Mouse (Mus musculus) urinary bladder, postnatal 14 days (tissue): ENCODE results near the gene Tmem269.

ENCODE experiments used
- DNase-seq: peaks from one replicate; pipeline ENCODE4 v3.0.0; 2021; ENCODE audit warnings: low spot score

Gene Tmem269

DNA sequence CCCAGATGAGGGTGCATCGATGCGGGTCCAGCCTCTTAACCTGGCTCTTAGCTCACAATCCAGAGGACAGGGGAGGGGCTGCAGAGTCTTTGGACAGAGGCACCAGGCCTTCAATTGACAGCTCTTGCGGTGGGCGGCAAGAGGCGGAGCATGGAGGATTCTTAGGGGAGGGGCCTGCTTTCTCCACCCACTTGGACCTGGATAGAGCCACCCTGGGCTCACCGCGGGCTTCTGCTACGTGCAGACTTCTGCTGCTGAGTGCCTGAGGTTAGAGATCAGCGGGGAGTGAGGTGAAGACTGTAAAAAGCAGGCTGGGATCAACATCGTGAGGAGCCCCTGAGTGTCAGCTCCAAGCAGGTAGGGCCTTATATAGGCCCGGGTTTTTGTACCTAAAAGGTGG, at the start of gene Tmem269:
Tmem269 (minus strand) TSS at position 49 of the 400 bp plus-strand sequence.
- DNase-seq, result no peak

DNA sequence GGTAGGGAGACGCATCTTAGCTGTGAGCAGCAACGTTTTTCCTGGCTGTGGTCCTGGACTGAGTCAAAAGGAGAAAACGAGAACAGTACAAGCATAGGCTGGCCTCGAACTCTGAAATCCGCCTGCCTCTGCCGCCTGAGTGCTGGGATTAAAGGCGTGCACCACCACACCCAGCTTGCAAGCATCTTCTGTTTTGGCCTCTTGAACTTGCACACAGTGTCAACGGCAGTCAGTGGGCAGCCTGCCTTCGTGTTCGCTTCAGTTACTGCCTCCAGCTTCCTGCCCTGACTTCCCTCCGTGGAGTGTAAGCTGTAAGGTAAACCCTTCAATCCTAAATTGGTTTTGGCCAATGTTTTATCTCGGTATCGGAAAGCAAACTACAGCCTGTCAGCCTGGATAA, 48.6 kb upstream of the Tmem269 start:
- no peak for DNase-seq

DNA sequence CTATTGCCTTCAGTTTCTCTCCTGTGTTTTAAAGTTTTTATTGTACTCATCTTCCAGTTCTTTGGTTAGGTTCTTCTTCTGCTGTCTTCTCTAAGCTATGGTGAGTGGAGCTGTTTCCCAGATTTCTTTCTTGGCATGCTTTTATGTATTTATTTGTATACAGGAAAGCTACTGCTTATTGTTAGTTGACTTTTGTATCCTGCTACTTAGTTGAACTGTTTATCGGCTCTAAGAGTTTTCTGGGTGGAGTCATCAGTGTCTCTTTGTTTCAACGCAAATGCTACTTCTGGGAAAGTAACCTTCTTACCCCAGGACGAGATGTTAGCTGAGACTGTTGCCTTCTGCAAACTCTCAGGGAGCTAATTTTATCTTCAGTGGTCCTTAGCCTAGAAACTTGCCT, 45.4 kb upstream of the Tmem269 start:
- DNase-seq, result no peak

DNA sequence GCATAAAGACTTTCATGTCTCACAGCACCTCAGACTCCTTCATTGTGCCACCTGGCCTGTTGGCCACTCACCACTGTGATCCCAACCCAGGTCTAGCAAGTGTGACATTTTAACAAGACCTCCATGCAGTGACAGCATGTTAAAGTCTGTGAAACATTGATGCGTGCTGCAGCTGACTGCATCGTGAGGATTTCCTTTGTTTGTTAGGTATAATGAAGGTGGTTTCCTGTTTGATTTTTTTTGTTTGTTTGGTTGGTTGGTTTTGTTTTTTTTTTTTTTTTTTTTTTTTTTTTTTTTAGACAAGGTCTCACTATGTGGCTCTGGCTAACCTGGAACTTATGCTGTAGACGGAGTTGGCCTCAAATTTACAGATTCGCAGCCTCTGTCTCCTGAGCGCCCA, 44.5 kb upstream of the Tmem269 start:
- DNase-seq, result no peak

- DNase-seq, result no peak
Observed at GRCm38 (mm10) chr4:119261087-119261713, 43.2 kb upstream of the Tmem269 start.

DNA sequence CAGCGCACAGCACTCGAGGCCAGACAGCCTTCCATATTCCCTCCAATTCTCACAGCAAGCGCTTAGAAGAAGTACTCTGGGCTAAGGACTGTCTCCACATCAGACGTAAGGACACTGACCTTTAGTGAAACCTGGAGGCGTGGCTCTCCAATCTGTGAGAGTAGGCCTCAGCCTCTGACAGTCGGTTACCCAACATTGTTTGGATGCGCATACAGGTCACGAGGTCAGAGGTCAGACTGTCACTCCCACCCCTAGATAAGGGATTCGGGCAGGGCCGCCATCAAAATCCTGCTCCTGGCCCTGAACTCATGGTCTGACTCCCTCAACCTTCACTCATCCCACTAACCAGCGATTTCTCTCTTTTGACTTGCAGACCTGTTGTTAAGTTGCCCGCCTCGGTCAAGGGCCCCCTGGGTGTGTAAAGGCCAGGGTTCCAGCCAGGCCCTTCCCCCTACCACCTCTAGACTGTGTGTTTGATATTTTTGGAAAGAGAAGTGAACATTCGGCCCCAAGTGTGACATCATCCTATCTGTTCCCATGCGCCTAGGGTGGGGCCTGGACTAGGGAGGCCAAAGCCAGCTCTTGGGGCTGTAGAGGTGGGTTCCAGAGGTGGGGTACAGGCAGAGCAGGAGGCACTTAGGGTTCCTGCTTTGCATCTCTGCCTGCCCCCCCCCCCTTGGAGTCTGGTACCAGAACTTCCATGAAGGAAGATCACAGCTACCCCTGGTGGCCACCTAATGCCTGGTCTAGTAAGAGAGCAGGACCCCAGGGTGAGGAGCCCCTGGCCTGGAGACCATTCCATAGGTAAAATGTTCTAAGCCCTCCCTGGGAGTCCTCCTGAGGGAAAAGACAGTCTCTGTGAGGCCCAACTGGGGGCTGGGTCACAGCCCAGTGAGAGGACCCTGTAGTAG, 41.6 kb upstream of the Tmem269 start:
- DNase-seq, result no peak

DNA sequence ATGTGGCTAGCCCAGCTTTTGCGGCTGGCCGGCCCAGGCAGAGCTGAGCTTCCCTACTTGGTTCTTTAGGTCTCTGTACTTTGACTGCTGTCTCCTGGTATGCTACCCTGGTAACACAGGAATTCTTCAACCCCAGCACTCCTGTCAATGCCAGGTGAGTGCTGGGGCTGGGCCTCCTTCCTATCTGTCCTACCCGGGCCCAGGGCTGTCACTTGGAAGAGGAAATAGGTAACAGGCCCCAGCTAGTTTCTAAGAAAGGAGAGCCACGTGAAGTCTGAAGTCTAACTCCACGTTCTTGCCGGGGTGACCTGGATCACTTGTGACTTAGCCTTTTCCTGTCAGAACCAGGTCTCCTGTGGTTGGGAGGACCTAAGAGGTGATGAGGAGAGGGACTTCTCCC, 39.1 kb upstream of the Tmem269 start:
- no peak for DNase-seq

DNA sequence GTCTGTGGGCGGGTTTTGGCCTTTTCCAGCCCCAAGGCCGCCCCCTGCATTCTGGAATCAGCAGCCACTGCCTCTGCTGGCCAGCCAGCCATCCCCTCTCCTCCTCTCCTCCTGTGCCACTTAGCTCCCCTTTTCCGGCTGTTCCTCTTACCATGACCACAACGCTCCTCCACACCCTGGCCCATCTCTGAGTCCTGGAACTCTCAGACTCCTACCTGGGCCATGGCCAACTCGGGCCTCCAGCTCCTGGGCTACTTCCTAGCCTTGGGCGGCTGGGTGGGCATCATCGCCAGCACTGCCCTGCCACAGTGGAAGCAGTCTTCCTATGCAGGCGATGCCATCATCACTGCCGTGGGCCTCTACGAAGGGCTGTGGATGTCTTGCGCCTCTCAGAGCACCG, 37.3 kb upstream of the Tmem269 start, which contains the start of gene Cldn19:
Cldn19 (plus strand) TSS at position 64 of the 400 bp plus-strand sequence.
- no peak for DNase-seq

GRCm38 (mm10) chr4:119254012-119254618, 36.1 kb upstream of the Tmem269 start:
- DNase-seq, result no peak

DNA sequence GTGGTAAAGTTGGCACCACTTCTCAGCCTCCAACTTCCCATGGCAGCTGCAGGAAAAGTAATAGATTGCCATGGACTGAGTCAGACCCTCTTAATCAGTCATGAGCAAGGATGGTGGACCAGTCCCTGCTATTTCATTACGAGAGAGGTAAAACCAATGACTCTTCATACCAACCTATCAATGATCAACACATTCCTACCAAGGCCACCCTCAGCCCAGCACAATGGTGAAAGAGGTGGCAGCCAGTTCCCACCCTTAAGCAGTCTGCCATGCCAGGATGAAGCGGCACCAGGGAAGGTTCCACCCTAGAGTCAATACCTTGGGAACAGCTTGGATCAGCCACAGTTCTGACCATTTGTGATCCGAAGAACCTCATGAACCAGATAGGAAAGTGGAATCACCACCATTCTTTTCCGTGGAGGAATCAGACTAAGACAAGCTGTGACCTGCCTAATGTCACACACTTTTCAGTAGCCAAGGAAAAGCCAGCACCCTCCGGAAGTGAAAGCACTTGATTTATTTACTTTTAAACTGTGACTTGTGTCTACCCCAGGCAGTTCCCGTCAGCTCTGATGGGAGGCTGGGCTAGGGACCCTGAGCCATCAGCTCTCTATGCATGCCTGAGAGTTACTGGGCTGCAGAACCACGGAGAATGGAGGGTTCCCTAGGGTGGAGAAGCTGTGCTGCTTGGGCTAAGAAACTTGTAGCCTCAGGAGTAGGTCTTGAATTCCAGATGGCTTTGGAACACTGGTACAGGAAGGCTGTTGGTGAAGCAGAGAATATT, 34.2 kb upstream of the Tmem269 start:
- DNase-seq, result no peak

DNA sequence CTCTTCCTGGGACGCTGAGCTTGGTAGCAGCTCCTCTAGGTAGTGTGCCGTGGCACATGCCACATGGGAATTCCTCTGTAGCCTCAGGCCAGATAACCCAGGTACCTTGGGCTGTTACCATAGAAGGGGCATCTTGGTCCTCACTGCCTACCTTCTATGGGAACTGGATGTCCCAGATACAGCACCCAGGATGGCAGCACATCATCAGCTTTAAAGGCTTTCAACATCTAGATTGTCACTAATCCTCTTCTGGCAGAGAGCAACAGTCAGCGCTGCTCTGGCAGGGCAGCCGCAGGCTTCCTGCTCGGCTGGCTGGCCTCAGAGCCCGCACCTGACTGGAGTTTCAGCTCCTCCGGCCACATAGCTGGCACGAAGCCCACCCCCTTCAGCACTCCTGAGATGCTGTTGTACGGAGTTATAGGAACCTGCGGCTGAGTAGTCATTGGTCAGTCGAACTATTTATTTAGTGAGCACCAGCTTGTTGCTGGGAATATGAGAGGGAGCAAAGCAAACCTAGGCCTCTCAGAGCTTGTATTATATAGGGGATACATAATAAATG, 30.5 kb upstream of the Tmem269 start:
- no peak for DNase-seq

- peak; percentile 79 for DNase-seq
Observed at GRCm38 (mm10) chr4:119247462-119248235, 29.6 kb upstream of the Tmem269 start.

- DNase-seq, result no peak
Observed at GRCm38 (mm10) chr4:119246688-119247225, 28.7 kb upstream of the Tmem269 start.

DNA sequence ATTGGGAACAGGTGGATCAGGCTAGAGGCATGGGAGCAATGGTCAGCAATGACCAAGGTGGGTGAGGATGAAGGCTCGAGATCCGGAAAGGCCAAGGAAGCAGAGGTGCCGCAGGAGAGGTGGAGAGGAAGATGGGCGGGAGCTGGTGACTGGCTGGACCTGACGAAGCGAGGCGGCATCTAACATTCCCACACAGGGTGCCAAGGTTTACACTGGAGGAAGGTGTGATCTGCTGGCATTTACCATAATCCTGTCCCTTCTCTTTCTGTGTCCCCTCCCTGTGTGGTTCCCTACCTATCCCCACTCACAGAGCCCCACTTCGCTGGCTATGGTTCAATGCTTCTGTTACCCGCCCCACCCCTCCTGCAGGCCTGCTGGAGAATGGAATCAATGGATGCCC, 27.9 kb upstream of the Tmem269 start:
- no peak for DNase-seq

DNA sequence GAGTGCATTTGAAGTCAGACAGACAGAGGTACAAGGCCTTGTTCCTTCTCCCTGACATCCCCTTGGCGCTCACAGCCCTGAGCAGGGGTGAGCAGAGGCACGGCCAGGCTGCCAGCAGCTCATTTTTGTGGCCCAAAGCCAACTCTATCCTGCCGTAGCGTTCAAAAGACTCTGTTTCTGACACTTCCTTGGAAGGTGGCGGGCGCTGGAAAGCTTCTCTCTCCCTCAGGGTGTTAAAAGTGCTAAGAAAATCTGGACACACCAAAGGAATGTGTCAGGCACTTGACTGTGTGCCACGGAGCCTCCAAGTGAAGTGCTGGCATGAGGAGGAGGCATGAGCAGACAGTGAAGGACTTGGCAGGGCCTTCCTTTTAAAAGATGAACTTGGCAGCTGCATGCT, 27.5 kb upstream of the Tmem269 start:
- peak; percentile 59 for DNase-seq

DNA sequence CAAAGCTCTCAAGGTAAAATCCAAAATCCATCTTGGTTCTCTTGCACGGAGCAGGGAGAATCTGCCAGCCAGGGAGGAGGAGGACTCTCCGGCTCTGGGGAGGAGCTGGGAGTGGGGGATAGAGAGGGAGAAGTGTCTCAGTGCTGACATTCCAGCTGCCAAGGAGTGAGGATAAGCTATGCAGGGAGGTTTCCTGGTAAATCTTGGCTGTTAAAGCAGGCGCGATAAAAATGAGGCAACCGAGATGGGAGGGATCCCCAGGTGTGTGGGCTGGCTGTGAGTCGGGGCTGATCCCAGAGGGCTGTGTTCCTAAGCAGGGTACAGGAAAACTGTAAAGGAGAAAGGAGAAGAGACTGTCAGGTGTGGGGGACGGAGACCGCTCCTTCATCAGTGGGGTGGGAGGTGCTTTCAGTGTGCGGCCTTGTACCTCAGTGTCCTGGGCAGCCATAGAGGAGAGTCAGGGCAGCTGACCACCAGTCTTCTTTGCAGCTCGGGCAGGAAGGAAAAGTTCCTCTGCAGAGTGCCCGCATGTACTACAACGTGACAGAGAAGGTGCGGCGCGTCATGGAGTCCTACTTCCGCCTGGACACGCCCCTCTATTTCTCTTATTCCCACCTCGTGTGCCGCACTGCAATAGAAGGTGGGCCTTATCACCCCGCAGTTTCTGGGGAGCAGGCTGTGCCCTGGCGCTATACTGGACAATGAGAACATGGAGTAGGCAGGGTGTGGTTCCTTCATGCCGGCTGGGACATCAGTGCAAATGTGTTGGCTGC, 26.6 kb upstream of the Tmem269 start:
- DNase-seq, result no peak

GRCm38 (mm10) chr4:119242571-119242970, 24.6 kb upstream of the Tmem269 start:
- DNase-seq, result no peak

DNA sequence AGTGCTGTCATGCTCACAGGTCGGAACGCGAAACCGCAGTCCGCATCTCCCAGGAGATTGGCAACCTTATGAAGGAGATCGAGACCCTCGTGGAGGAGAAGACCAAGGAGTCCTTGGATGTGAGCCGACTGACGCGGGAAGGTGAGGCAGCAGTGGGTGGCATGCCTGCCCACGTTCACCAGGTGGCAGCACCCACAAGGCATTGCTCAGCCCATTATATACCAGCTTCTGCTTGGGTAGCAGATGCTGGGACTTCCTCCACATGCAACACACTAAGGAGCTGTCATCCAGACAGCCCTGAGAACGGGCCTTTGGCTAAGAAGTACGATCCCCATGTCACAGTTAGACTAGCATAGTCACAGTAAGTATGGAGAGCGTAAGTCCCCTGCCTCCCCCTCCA, 23.6 kb upstream of the Tmem269 start:
- DNase-seq, result no peak

GRCm38 (mm10) chr4:119239181-119239682, 21.2 kb upstream of the Tmem269 start:
- no peak for DNase-seq

- no peak for DNase-seq
Observed at GRCm38 (mm10) chr4:119238661-119239060, 20.6 kb upstream of the Tmem269 start.
